Mouse (Mus musculus): ENCODE measurements at regions not wholly inside any gene's neighbourhood (a gene's known extent, or its start where the extent isn't known, plus 50 kb on each side); places are given as distances from the start of the nearest gene placed in this dataset.

GRCm38 (mm10) chr2:162794285-162794684, 133.3 kb upstream of the Ptprt start:
- WGBS = 84% methylated on average over 8 of the region's 8 CpGs
- no peak overlapping the region for H3K4me2 ChIP-seq (replicated peaks)
- H3K27ac ChIP-seq = no peak overlapping the region
- no peak for ATAC-seq (ENCODE audit: insufficient number of reproducible peaks, insufficient read depth, low FRiP score, low TSS enrichment)
- H3K27me3 ChIP-seq = no peaks in the 10 kb centered on the region
- H3K4me1 ChIP-seq = no peaks in the 10 kb centered on the region
- no peak overlapping the region for H3K9ac ChIP-seq
- H3K9me3 ChIP-seq = no peaks in the 10 kb centered on the region
- no peak overlapping the region for H3K4me3 ChIP-seq
- H3K36me3 ChIP-seq = no peaks in the 10 kb centered on the region

- 69% methylated on average over 12 of the region's 12 CpGs for WGBS
- Histone ChIP-seq H3K9ac (no peak overlapping the region), H3K9me3 (no peaks in the 10 kb centered on the region), H3K27ac (no peak overlapping the region), H3K4me3 (no peak overlapping the region), H3K4me1 (no peaks in the 10 kb centered on the region), H3K36me3 (no peaks in the 10 kb centered on the region), H3K27me3 (no peaks in the 10 kb centered on the region), H3K4me2 (replicated peaks) (no peak overlapping the region)
- ATAC-seq (ENCODE audit: insufficient number of reproducible peaks, insufficient read depth, low FRiP score, low TSS enrichment) = no peak
These were observed 130.6 kb upstream of the Ptprt start for GRCm38 (mm10) chr2:162791374-162792098.

GRCm38 (mm10) chr2:162784176-162784813, 123.3 kb upstream of the Ptprt start:
- no peak for ATAC-seq (ENCODE audit: insufficient number of reproducible peaks, insufficient read depth, low FRiP score, low TSS enrichment)
- no peak overlapping the region for H3K4me2 ChIP-seq (replicated peaks)
- no peaks in the 10 kb centered on the region for H3K27me3 ChIP-seq
- no peaks in the 10 kb centered on the region for H3K36me3 ChIP-seq
- 67% methylated on average over 8 of the region's 8 CpGs for WGBS
- H3K4me3 ChIP-seq = no peak overlapping the region
- no peaks in the 10 kb centered on the region for H3K9me3 ChIP-seq
- H3K27ac ChIP-seq = no peak overlapping the region
- H3K4me1 ChIP-seq = no peaks in the 10 kb centered on the region
- no peak overlapping the region for H3K9ac ChIP-seq

- H3K36me3 ChIP-seq = no peaks in the 10 kb centered on the region
- 77% methylated on average over 6 of the region's 6 CpGs for WGBS
- no peaks in the 10 kb centered on the region for H3K27me3 ChIP-seq
- ATAC-seq (ENCODE audit: insufficient number of reproducible peaks, insufficient read depth, low FRiP score, low TSS enrichment) = no peak
- no peak overlapping the region for H3K27ac ChIP-seq
- H3K4me3 ChIP-seq = no peak overlapping the region
- H3K9ac ChIP-seq = no peak overlapping the region
- H3K9me3 ChIP-seq = no peaks in the 10 kb centered on the region
- H3K4me1 ChIP-seq = no peaks in the 10 kb centered on the region
- no peak overlapping the region for H3K4me2 ChIP-seq (replicated peaks)
These were observed 120.7 kb upstream of the Ptprt start for GRCm38 (mm10) chr2:162781599-162781998.

GRCm38 (mm10) chr2:162776542-162776941, 115.6 kb upstream of the Ptprt start:
- no peak overlapping the region for H3K27ac ChIP-seq
- no peaks in the 10 kb centered on the region for H3K4me1 ChIP-seq
- no peaks in the 10 kb centered on the region for H3K9me3 ChIP-seq
- 83% methylated on average over 5 of the region's 5 CpGs for WGBS
- ATAC-seq (ENCODE audit: insufficient number of reproducible peaks, insufficient read depth, low FRiP score, low TSS enrichment) = no peak
- H3K4me2 ChIP-seq (replicated peaks) = no peak overlapping the region
- H3K4me3 ChIP-seq = no peak overlapping the region
- H3K27me3 ChIP-seq = no peaks in the 10 kb centered on the region
- no peaks in the 10 kb centered on the region for H3K36me3 ChIP-seq
- no peak overlapping the region for H3K9ac ChIP-seq

GRCm38 (mm10) chr2:162772520-162772919, 111.6 kb upstream of the Ptprt start:
- H3K36me3 ChIP-seq = no peaks in the 10 kb centered on the region
- H3K27me3 ChIP-seq = no peaks in the 10 kb centered on the region
- H3K4me3 ChIP-seq = no peak overlapping the region
- WGBS = 87% methylated on average over 5 of the region's 5 CpGs
- H3K4me2 ChIP-seq (replicated peaks) = no peak overlapping the region
- H3K4me1 ChIP-seq = no peaks in the 10 kb centered on the region
- H3K9me3 ChIP-seq = no peaks in the 10 kb centered on the region
- H3K9ac ChIP-seq = no peak overlapping the region
- ATAC-seq (ENCODE audit: insufficient number of reproducible peaks, insufficient read depth, low FRiP score, low TSS enrichment) = no peak
- H3K27ac ChIP-seq = no peak overlapping the region

GRCm38 (mm10) chr2:162769711-162770428, 108.9 kb upstream of the Ptprt start:
- H3K27ac ChIP-seq = no peak overlapping the region
- no peaks in the 10 kb centered on the region for H3K9me3 ChIP-seq
- H3K4me2 ChIP-seq (replicated peaks) = no peak overlapping the region
- WGBS = 77% methylated on average over 6 of the region's 6 CpGs
- H3K27me3 ChIP-seq = no peaks in the 10 kb centered on the region
- no peaks in the 10 kb centered on the region for H3K4me1 ChIP-seq
- no peak overlapping the region for H3K9ac ChIP-seq
- no peaks in the 10 kb centered on the region for H3K36me3 ChIP-seq
- ATAC-seq (ENCODE audit: insufficient number of reproducible peaks, insufficient read depth, low FRiP score, low TSS enrichment) = no peak
- no peak overlapping the region for H3K4me3 ChIP-seq

GRCm38 (mm10) chr2:162764059-162764458, 103.1 kb upstream of the Ptprt start:
- Histone ChIP-seq H3K27ac (no peak overlapping the region), H3K9ac (no peak overlapping the region), H3K36me3 (no peaks in the 10 kb centered on the region), H3K4me3 (no peak overlapping the region), H3K4me2 (replicated peaks) (no peak overlapping the region), H3K4me1 (no peaks in the 10 kb centered on the region), H3K9me3 (no peaks in the 10 kb centered on the region), H3K27me3 (no peaks in the 10 kb centered on the region)
- no peak for ATAC-seq (ENCODE audit: insufficient number of reproducible peaks, insufficient read depth, low FRiP score, low TSS enrichment)
- WGBS = 91% methylated on average over 6 of the region's 6 CpGs

- no peak for ATAC-seq (ENCODE audit: insufficient number of reproducible peaks, insufficient read depth, low FRiP score, low TSS enrichment)
- WGBS = 70% methylated on average over 5 of the region's 5 CpGs
- 0 out of 2 replicates have a peak, but pooled peaks cover 3% of the 10 kb centered on the region for H3K4me1 ChIP-seq
- H3K4me2 ChIP-seq (replicated peaks) = no peak overlapping the region
- H3K9ac ChIP-seq = no peak overlapping the region
- H3K36me3 ChIP-seq = no peaks in the 10 kb centered on the region
- no peak overlapping the region for H3K27ac ChIP-seq
- H3K4me3 ChIP-seq = no peak overlapping the region
- no peaks in the 10 kb centered on the region for H3K9me3 ChIP-seq
- no peaks in the 10 kb centered on the region for H3K27me3 ChIP-seq
These were observed 79.6 kb upstream of the Ptprt start for GRCm38 (mm10) chr2:162740523-162740922.

- H3K9me3 ChIP-seq = no peaks in the 10 kb centered on the region
- H3K4me3 ChIP-seq = no peak overlapping the region
- no peak overlapping the region for H3K9ac ChIP-seq
- no peak overlapping the region for H3K27ac ChIP-seq
- H3K4me2 ChIP-seq (replicated peaks) = no peak overlapping the region
- no peak for ATAC-seq (ENCODE audit: insufficient number of reproducible peaks, insufficient read depth, low FRiP score, low TSS enrichment)
- 64% methylated on average over 3 of the region's 3 CpGs for WGBS
- no peaks in the 10 kb centered on the region for H3K27me3 ChIP-seq
- no peaks in the 10 kb centered on the region for H3K36me3 ChIP-seq
- H3K4me1 ChIP-seq = no peaks in the 10 kb centered on the region
These were observed 74.8 kb upstream of the Ptprt start for GRCm38 (mm10) chr2:162735761-162736160.

- Histone ChIP-seq H3K4me3 (no peak overlapping the region), H3K27me3 (no peaks in the 10 kb centered on the region), H3K27ac (no peak overlapping the region), H3K9me3 (no peaks in the 10 kb centered on the region), H3K4me2 (replicated peaks) (no peak overlapping the region), H3K9ac (no peak overlapping the region), H3K36me3 (no peaks in the 10 kb centered on the region), H3K4me1 (no peaks in the 10 kb centered on the region)
- no peak for ATAC-seq (ENCODE audit: insufficient number of reproducible peaks, insufficient read depth, low FRiP score, low TSS enrichment)
- 59% methylated on average over 4 of the region's 4 CpGs for WGBS
These were observed 73.3 kb upstream of the Ptprt start for GRCm38 (mm10) chr2:162734286-162734685.

GRCm38 (mm10) chr2:162720016-162720415, 59.1 kb upstream of the Ptprt start:
- Histone ChIP-seq H3K27me3 (no peaks in the 10 kb centered on the region), H3K9ac (no peak overlapping the region), H3K27ac (no peak overlapping the region), H3K4me1 (no peaks in the 10 kb centered on the region), H3K9me3 (no peaks in the 10 kb centered on the region), H3K36me3 (no peaks in the 10 kb centered on the region), H3K4me3 (no peak overlapping the region), H3K4me2 (replicated peaks) (no peak overlapping the region)
- 72% methylated on average over 3 of the region's 3 CpGs for WGBS
- ATAC-seq (ENCODE audit: insufficient number of reproducible peaks, insufficient read depth, low FRiP score, low TSS enrichment) = no peak
